Mouse (Mus musculus) natural killer cell, adult 2 months (primary cell): Measurements from ENCODE around the gene Smo.
"Not testable (repeated sequence)": the region's sequence is repeated elsewhere in the genome, so short reads cannot be mapped to it uniquely, and the experiment has no call there.

Source experiments
- DNase-seq, 2 experiments: peaks; one replicate each; pipeline ENCODE4 v3.0.0; 2022; ENCODE audit warnings: low spot score in 2 of 2

Smo gene

DNA sequence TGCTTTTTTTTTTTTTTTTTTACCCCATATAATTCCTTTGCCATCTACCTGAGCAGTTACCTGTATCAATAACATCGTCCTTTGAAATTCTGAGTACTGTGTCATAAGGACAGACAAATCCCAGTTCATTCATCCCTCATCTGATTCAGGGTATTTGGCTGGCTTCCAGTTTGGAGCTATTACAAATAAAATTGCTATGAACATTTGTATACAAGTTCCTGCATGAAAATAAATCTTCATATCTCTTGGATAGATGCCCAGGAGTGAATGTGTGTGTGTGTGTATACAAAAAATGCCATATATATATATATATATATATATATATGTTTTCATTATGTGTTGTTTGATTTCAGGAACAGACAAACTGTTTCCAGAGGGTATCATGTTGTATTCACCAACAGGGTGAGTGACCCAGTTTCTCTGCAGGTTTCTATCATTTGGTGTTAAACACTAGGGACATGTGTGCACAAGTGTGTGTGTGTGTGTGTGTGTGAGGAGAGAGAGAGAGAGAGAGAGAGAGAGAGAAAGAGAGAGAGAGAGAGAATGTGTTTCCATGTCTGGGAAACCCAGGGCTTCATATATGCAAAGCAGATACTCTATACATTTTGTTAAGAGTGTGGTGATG is 8.6 kb upstream of the Smo start:
- no peak for DNase-seq

DNA sequence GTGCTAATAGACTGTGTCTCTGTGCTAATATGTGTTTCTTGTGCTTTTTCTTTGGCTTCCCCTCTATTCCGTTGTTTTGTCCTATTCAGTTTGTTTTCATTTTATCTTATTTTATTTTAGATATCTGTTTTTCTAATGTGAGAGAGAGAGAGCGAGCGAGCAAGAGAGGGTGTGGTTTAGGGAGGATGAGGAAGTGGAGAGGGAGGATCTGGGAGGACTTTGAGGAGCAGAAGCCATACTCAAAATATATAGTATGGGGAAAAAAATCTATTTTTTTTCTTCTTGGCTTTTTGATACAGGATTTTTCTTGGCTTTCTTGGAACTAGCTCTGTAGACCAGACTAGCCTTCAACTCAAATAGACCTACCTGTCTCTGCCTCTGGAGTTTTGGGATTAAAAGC is 7.3 kb upstream of the Smo start:
- no peak for DNase-seq

DNA sequence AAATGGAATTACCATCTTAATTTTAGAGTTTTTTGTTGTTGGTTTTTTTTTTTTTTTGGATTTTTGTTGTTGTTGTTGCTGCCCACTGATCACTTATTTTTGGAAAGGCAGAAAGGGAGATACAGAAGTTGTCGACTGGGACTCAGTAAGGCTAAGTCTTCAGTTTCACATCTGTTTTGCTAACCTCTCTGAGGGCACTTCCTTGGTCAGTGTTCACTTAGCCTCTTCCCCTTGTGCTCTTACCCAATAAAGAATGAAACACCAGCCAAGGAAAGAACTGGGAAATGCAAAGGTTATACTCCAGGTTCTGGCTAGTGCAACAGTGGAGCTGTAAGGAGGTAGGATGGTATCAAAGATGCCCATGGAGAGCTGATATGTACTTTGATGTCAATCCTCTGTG is 5.8 kb upstream of the Smo start:
- no peak for DNase-seq

DNA sequence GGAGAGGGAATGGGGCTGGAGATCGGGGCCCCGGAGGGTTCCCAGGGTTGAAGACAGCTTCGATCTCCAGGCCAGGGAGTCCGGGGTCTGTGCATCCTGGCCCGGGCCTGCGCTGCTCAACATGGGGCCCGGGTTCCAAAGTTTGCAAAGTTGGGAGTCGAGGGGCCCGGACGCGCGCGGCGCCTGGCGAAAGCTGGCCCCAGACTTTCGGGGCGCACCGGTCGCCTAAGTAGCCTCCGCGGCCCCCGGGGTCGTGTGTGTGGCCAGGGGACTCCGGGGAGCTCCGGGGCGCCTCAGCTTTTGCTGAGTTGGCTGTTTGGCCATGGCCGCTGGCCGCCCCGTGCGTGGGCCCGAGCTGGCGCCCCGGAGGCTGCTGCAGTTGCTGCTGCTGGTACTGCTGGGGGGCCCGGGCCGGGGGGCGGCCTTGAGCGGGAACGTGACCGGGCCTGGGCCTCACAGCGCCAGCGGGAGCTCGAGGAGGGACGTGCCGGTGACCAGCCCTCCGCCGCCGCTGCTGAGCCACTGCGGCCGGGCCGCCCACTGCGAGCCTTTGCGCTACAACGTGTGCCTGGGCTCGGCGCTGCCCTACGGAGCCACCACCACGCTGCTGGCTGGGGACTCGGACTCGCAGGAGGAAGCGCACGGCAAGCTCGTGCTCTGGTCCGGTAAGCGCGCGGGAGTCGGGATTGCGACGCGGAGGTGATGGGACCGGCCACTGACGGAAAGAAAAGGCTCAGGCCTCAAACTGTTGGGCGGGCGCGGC is 567 bp downstream of the Smo start:
- no peak for DNase-seq

DNA sequence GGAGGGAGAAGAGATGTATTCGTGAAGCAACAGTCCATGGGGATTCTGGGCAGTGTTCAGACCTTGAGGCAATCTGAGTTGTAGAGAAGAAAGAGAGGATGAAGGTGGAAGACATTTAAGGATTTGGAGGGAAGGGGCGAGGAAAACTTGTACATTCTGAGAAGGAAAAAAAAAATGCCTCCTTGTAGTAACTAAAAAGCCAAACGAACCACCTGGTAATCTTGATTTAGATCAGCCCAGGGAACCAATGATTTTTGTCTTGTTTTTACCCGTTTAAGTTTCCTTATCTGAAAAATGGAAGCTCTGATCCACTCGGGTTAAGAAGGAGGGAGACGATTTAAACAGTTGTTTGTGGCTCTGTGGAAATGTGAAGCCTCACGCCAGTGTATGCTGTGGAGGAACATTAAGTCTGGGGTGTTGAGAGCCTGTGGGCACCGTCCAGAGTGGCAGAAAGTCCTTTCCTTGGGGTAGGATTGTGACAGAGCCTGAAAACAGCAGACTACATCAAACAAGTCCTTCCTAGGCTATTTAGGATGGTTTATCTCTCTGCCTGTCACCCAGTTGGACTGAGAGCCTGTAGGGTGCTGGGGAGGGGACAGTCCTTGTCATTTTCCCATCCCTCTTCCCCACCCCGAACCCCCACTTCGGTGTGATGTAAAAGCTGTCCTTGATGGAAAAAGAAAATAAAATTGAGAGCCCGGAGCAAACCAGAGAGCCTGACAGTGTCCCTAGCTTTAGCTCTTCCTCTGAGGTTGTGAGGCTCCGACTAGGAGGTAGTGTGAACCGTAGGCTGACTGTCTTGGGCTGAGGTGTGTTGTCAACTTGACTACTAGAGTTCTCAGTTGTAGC is 1.5 kb downstream of the Smo start:
- no peak for DNase-seq

DNA sequence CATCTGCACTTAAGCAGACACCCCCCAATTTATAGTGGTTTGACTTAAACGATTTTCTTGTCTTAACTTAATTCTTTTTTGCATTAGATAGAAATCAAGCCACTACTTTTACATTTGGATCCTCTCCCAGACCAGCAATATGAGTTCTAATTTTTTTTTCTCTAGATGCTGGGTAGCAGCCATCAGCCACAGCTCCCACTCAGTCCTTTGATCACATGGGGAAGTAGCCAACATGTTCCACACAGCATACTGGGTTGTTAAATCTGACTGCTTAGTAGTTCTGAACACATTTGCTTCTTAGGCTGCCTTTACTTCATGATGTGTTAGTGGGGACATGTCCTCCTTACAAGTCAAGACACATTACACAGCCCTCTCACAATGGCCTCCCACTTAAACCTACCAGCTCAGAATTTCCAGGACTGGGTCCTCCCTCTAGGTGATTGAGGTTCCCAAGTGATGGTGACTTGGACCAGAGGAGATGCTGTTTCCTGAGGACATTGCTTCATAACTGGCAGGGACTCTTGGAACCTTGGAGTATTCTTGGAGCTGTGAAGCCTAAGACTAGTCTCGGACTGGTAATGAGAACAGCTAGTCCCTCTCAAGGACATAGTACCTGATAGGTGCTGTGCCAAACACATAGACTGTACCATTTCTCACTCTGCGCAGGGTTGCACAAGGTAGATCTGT is 16.3 kb downstream of the Smo start:
- DNase-seq: no peak

DNA sequence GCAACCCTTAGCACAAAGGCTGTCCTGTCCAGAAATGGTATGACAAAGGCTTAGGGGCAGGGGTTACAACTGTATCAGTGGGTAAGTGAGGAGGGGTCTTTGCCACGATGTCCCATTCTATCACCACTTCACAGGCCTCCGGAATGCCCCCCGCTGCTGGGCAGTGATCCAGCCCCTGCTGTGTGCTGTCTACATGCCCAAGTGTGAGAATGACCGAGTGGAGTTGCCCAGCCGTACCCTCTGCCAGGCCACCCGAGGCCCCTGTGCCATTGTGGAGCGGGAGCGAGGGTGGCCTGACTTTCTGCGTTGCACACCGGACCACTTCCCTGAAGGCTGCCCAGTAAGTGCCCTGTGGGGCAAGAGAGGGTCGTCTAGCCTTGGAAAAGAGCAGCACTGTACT is 18.0 kb downstream of the Smo start:
- DNase-seq: no peak

DNA sequence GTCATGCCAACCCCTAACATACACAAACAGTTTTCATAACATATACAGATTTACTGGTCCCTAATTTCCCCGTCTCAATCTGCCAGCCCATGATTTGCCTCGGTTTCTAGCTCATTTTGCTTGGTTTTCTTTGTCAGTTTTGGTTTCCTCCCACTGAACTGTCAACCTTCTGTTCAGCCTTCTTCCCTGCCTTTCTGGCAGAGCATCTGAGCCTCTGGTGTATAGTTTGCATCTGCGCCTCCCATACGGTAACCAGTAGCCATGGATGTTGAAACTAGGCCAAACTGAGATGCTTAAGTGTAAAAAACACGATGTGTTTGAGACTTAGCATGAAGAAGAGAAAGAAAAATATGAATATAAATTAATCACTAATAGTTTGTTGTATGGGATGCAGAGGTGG is 20.7 kb downstream of the Smo start:
- no peak for DNase-seq

DNA sequence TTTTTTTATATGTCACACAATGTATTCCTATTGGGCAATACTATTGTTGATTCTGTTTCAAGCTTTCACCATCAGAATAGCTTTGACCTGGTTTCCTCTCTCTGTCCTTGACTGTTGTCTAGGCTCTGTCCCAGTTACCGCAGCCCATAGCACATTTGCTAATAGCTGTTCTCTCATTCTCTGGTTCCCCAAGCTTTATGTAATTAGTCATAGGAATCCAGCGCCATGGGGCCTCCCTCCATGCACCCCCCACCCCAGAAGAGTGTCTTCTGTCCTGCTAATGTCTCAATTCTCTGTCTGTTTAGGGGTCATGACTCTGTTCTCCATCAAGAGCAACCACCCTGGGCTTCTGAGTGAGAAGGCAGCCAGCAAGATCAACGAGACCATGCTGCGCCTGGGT is 21.2 kb downstream of the Smo start:
- no peak for DNase-seq

DNA sequence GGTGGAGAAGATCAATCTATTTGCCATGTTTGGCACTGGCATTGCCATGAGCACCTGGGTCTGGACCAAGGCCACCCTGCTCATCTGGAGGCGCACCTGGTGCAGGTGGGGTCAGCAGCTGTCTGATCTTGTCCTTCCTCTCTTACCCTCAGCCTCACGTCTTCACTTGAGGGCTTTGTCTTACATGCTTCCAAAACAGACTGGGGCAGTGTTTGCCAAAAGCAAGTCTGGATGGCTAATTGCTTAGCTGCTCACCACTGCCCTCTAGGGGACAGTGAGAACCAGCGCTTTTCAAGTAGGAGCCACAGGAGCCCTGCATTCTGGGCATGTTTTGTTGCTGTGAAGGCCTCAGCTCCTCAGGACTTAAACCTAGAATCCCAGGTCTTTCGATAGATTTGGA is 23.1 kb downstream of the Smo start:
- DNase-seq: peak; percentile 36 to 55

DNA sequence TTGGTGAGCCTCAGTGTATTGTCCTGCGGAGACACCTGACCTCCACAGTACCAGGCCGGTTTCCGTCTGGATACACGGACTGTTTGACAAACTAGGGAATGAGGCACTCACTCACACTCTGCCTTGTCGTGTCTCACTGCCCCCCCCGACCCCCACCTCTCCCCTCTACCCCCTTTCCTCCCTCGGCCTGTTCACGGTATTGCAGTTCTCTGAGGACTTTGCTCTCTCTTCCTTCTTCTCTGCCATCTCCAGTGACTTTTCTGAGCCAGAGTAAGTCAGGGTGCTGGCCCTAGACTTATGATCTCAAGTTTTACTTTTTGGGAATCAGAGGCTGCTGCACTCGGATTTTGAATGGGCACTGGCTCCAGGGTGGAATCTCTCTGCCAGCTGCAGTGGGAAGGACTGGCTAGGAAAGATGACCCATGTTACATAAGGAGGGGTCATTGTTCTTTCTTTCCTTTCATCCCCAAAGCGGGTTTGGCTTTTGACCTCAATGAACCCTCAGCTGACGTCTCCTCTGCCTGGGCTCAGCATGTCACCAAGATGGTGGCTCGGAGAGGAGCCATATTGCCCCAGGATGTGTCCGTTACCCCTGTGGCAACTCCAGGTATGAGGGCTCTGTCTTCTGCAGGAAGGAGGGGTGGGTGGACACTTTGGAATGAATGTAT is 23.8 kb downstream of the Smo start:
- no peak for DNase-seq

DNA sequence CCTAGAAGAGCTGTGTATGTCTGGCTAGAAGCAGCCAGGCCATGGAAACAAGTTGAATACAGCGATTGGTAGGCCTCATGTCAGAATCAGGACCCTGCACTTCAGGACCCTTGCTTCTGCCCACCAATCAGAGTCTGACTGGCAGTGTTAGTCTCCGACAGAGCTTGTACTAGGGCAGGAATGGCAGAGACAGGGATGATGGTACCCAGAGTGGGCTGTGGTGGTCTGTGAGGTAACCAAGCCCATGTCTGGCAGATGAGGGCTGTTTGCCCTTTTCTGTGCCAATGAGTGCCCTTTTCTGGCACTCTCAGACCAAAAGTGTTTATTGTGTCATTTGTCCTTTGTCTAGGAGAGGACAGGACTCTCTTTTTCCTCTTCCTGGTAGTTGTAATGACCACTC is 25.1 kb downstream of the Smo start:
- not testable (repeated sequence) for DNase-seq

DNA sequence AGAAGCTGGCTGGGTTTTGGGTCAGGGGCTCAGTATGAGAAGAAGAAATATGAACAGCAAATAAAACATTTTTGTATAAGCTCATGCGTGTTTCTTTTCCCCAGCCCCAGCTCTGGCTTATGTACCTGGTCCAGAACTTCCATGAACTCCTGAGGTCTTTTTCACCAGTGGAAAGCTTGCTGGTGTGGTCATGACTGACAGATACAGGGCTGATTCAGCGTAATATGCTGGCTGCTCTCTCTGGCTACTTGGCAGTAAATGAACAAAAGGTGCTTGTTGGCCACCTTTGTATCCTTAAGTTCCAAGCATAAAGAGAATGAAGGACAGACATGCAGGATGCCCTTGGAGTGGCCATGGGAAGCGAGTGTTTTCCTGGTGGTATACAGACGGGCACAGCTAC is 26.0 kb downstream of the Smo start:
- no peak for DNase-seq

DNA sequence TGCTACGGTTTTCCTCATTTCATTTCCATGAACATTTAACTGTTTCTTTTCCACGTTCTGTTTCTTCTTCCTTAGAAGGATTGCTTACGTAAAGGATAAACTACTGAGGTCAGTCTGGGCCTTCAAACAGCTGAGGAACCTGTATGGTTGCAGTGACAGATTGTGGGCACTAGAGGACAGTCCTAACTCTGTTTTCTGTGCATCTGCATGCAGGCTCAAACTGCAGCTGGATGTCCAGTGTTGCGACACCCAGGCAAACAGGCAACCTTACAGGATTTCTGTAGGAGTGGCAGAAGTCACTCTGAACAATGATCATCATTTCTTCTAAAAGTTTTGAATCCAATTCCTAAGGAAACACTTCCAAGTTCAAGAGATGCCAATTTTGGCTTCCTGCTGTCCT is 27.2 kb downstream of the Smo start:
- peak in 1 of 2 experiments; percentile 10 for DNase-seq

DNA sequence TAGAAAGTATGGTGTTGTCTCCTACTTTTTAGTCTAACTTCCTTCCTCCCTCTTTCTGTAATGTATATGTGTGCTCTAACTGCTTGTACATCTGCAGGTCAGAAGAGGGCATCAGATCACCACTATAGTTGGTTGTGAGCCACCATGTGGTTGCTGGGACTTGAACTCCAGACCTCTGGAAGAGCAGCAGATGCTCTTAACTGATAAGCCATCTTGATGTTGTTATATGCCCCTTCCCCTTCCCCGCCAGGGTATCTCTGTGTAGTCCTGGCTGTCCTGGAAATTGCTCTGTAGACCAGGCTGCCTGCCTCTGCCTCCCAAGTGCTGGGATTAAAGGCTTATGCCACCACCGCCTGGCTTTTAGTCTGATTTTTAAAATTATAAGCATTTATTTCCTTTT is 31.6 kb downstream of the Smo start:
- DNase-seq: no peak

DNA sequence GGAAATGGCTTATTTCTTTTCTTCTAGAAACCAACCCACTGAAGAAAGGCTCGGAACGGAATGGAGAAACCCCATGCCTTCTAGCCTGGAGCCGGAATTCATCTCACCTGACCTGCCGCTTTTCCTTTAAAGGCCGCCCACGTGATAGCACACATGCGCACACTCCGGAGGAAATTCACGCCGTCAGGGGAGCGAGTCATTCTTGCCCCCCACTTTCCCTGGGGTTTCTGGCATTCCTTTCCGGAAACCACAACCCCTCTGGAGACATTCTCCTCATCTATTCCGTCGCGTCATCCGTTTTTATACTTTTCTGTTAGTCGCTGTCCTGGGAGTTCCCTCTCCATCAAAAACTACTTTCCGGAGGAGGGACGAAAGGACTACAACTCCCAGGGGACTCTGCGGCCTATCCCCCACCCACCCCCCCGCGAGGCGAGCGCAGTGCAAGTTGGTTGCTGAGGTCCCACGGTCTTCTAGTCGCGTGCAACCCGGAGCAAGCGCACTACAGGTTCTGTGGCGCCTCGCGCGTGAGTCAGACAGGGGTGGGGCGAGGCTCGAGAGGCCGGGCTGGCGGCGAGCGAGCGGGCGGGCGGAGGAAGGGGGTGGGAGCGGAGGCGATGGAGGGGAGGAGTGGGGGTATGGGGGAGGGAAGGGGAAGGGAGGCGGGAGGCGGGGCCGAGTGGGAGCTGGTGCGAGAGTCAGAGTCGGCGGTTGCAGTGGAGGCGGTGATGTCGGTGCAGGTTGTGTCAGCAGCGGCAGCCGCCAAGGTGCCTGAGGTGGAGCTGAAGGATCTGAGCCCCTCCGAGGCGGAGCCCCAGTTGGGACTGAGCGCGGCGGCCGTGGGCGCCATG is 32.7 kb downstream of the Smo start, which contains the start of gene Ahcyl2:
Gene Ahcyl2 (plus strand): TSS at position 199 of the 848 bp plus-strand sequence.
- DNase-seq: peak; percentile 93 to 97

DNA sequence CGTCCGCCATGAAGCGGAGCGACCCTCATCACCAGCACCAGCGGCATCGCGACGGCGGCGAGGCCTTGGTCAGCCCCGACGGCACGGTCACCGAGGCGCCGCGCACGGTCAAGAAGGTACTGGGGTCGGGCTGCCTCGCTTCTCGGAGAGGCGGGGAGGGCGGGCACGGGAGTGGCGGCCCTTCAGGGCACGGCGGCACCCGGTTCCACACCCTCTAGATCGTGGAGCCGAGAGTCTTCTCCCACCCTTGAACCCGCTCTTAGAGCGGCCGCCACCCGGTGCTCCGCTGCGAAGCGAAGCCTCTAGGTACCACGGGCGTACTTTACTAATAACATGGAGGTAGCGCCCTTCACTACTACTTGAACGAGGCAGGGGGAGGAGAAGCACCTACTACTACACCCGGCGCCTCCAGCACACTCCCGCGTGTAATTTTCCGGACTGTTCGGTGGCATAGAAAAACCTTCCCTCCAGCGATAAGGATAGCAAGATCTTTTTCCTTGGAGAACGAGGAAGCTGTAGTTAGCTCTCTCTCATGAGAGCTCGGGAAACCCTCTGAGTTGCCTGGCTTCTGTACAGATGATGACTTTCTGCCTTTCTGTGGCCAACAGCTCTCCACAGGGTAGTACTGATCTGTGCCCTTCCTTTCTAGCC is 33.6 kb downstream of the Smo start:
- DNase-seq: peak; percentile 21 to 27

DNA sequence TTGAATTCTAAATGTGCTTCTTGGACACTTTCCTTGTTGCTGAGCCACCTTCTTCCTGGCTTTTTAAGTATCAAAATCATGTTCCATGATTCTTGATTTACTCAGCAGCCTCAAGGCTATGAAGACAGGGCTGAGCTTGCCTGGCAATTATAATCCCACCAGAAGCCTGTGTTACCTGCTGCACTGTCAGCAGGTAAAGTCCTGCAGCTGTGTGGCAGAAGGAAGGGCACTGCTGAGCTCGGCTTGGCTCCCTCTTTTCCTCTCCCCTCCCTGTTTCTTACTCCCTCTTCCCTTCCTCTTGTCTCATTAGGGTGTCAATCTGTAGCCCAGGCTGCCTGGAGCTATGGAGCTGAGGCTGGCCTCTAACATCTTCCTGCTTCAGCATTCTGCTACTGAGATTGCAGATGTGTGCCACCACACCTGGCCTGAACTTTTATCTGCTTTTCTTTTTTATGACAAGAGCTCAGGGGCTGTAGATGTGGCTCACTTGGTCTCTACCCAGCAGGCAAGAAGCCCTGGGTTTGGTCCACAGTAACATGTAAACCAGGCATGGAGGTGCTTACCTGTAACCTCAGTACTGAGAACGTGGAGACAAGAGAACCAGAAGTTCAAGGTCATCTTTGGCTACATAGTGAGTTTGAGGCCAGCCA is 35.5 kb downstream of the Smo start:
- no peak for DNase-seq

DNA sequence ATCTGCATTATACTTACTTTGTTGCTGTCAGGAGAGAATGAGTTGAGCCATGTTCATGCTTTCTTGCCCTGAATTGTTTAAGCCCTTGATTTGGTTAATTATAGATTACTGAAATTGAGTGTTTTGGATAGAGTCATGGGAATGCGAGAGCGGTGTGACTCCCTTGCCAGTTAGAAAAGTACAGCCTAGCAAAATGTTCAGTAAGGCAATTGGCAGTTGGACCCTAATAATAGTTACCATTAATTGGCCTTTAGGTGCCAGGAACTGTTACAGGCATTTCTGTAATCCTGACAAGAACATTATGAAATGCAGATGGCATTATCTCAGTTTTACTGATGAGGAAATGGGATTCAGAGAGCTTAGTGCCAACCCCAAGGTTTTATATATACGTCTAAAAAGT is 36.9 kb downstream of the Smo start:
- DNase-seq: no peak

DNA sequence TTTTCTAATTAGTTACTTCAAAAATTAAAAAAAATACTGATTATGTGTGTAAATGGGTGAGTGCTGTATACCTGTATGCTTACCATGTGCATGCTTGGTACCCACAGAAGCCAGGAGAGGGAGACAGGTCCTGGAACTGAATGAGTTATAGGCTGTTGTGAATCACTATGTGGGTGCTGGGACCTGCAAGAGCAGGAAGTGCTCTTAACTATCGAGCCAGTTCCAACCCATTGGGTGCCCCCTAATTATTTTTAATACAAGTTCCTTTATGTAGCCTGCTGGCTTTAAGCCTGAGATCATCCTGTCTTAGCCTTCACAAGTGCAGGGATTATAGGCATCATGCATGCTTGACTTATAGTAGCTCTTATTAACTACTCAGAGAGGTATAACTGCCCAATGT is 38.9 kb downstream of the Smo start:
- no peak for DNase-seq
